Mouse (Mus musculus): Measurements from ENCODE around the gene Gfod1.
A peak's percentile ranks its signal among the peaks of the same experiment; 100 is the strongest.

Gfod1 gene

GRCm38 (mm10) chr13:43203641-43204040, 100.3 kb downstream of the Gfod1 start:
- DNase-seq (ENCODE audit: low read depth, low spot score): no peak

- no peak for DNase-seq (ENCODE audit: low read depth, low spot score)
These were observed 100.7 kb downstream of the Gfod1 start for GRCm38 (mm10) chr13:43203234-43203633.

GRCm38 (mm10) chr13:43202351-43202750, 101.6 kb downstream of the Gfod1 start:
- peak; percentile 22 for DNase-seq (ENCODE audit: low read depth, low spot score)

GRCm38 (mm10) chr13:43201033-43201432, 102.9 kb downstream of the Gfod1 start:
- peak; percentile 75 for DNase-seq (ENCODE audit: low read depth, low spot score)

- DNase-seq (ENCODE audit: low read depth, low spot score): peak; percentile 8
These were observed 103.5 kb downstream of the Gfod1 start for GRCm38 (mm10) chr13:43200473-43200872.

GRCm38 (mm10) chr13:43199749-43200148, 104.2 kb downstream of the Gfod1 start:
- peak; percentile 77 for DNase-seq (ENCODE audit: low read depth, low spot score)

GRCm38 (mm10) chr13:43199282-43199681, 104.7 kb downstream of the Gfod1 start:
- DNase-seq (ENCODE audit: low read depth, low spot score): no peak

GRCm38 (mm10) chr13:43197187-43197586, 106.8 kb downstream of the Gfod1 start:
- peak; percentile 58 for DNase-seq (ENCODE audit: low read depth, low spot score)

- no peak for DNase-seq (ENCODE audit: low read depth, low spot score)
These were observed 108.0 kb downstream of the Gfod1 start for GRCm38 (mm10) chr13:43196000-43196399.

- no peak for DNase-seq (ENCODE audit: low read depth, low spot score)
These were observed 110.0 kb downstream of the Gfod1 start for GRCm38 (mm10) chr13:43193932-43194331.

- peak; percentile 32 for DNase-seq (ENCODE audit: low read depth, low spot score)
These were observed 110.7 kb downstream of the Gfod1 start for GRCm38 (mm10) chr13:43193266-43193665.

GRCm38 (mm10) chr13:43191741-43192192, 112.2 kb downstream of the Gfod1 start:
- DNase-seq (ENCODE audit: low read depth, low spot score): peak; percentile 52

GRCm38 (mm10) chr13:43191290-43191689, 112.7 kb downstream of the Gfod1 start:
- DNase-seq (ENCODE audit: low read depth, low spot score): no peak

GRCm38 (mm10) chr13:43187736-43188135, 116.2 kb downstream of the Gfod1 start:
- DNase-seq (ENCODE audit: low read depth, low spot score): no peak

- DNase-seq (ENCODE audit: low read depth, low spot score): no peak
These were observed 120.5 kb downstream of the Gfod1 start for GRCm38 (mm10) chr13:43183248-43184055.

GRCm38 (mm10) chr13:43182465-43183201, 121.3 kb downstream of the Gfod1 start:
- peak; percentile 92 for DNase-seq (ENCODE audit: low read depth, low spot score)

- no peak for DNase-seq (ENCODE audit: low read depth, low spot score)
These were observed 122.9 kb downstream of the Gfod1 start for GRCm38 (mm10) chr13:43181104-43181503.

- peak; percentile 81 for DNase-seq (ENCODE audit: low read depth, low spot score)
These were observed 126.7 kb downstream of the Gfod1 start for GRCm38 (mm10) chr13:43177317-43177716.

- DNase-seq (ENCODE audit: low read depth, low spot score): peak; percentile 58
These were observed 127.3 kb downstream of the Gfod1 start for GRCm38 (mm10) chr13:43176676-43177075.

GRCm38 (mm10) chr13:43173262-43173661, 130.7 kb downstream of the Gfod1 start:
- peak; percentile 90 for DNase-seq (ENCODE audit: low read depth, low spot score)

- peak; percentile 35 for DNase-seq (ENCODE audit: low read depth, low spot score)
These were observed 131.8 kb downstream of the Gfod1 start for GRCm38 (mm10) chr13:43172036-43172713.

Data from CD4-positive, CD25-positive, alpha-beta regulatory T cell, adult 2 months (primary cell).